Mouse (Mus musculus) T-helper 17 cell (primary cell): Measurements from ENCODE around the gene Edc3.
"Not testable (repeated sequence)": the region's sequence is repeated elsewhere in the genome, so short reads cannot be mapped to it uniquely, and the experiment has no call there.

ENCODE experiments used
- in situ Hi-C, 2 experiments: fragments of 300-600 bp; cut with MboI, MseI; formaldehyde crosslinking; loops; 1 replicate in 1 of 2; 2 replicates in 1 of 2; pipeline ENCODE4 v1.15.1; 2025; ENCODE audit warnings: high pct_unique_total_duplicates in 2 of 2

Edc3 gene

DNA sequence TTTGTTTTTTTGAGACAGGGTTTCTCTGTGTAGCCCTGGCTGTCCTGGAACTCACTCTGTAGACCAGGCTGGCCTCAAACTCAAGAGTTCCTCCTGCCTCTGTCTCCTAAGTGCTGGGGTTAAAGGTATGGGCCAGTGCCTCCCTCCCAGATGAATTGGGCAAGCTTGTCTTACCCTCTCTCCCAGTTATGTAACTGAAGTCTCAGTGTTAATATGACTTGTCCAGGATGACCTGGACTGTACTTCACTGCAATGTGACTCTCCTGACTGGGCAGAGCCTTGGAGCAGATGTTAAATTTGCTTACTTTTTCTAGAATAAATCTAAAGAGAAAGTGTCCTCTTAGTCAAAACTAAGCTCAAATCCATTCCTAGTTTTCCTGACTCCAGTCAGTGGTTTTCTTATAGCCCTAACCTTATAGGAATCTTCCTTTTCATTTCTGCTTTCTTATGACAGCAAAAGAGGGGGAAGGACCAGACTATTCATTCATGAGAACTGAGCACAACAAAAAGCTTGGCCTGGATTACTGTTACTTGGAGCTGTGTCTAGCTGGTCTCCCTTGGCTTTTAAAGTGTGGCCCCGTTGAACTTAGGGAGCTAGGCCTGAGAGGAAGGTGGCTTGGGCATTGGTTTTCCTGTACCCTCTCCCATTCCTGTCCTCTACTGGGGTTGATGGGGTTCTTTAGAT lies 9.7 kb upstream of the Edc3 start:
- in situ Hi-C loops = loop anchor here in 1 of 2 experiments (10.0 kb wide), 1 partner anchor 384 kb away; no protein-coding TSS in a partner anchor

DNA sequence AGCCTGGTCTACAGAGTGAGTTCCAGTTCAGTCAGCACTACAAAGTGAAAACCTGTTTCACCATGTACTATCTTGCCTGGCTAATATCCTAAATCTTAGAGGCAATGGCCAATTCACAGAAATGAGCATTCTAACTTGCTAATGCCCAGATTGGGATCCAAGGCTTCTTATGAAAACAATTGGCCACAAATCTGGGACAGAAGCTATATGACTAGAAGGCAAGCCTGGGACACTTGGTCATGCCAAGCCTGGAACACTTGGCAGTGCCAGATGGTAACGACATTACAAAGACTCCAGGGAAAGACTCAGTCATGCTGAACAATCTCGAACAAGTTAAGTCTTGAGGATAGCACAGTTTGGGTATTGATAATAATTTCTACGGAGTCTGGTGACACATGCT lies 1.8 kb upstream of the Edc3 start:
- in situ Hi-C loops = no loop called here

DNA sequence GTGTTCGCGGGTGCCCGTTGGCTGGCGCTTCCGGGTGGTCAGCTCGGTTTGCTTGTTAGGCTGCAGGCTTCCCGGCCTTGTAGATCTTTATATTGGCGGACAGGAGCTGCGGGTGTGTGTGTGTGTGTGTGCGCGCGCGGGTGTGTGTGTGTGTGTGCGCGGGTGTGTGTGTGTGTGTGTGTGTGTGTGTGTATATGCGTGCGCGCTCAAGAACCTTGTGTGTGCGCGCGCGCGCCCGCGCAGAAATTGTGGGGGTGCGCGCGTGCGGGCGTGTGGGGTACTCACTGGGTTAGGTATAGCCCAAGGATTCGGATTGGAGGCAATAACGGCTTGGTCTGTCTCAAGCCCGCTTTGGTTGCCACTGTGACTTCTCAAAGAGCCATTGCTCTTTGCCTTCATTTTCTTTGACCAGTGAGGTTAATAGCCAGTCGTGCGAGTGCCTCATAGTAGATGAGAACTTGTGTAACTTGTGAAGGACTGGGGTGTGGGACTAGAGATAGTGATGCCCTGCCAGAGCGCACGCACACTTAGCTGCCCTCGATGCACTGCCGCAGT lies 457 bp downstream of the Edc3 start:
- in situ Hi-C loops = no loop called here

DNA sequence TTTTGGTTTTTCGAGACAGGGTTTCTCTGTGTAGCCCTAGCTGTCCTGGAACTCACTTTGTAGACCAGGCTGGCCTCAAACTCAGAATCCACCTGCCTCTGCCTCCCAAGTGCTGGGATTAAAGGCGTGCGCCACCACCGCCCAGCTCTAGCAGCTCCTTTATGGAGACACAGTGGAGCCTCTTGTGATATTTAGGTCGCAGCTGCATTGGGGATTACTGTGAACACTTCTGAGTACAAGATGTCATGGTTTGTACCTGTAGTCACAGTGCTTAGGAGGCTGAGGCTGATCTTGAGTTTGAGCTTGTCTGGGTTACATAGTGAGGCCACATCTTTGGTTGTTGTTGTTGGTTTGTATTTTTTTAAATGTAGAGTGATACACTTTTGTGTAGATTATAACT lies 1.9 kb downstream of the Edc3 start:
- in situ Hi-C loops = not testable (repeated sequence)

DNA sequence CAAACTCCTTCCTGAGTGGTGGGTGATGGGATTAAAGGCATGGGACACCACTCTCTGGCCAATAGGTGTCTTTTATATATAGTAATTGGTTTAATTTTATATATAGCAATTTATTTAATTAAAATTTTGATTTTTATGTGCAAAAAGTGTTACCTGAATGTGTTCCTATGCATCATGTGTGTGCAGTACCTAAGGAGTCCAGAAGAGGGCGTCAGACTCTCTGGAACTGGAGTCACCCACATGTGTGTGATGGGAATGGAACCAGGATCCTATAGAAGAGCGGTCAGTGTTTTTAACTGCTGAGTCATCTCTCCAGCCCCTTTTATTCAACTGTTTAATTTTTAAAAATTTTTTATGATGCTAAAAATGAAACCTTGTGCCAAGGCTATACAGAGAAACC lies 3.9 kb downstream of the Edc3 start:
- in situ Hi-C loops = no loop called here

DNA sequence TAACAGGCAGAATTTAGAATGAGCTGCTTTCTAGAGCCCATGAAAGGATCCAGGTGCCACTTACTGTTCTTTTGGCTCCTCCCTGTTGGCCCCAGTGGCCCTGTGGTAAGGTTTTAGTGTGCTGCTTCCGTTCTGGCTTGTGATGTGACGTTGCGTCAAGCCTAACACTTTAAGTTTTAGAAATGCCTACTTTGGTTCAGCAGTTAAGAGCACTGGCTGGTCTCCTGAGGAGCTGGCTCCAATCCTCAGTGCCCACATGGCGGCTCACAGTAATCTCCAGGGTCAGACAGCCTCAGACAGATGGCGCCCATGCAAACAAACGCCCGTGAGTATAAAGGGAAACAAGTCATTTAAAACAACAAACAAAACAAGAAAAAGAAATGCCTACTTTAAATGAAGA lies 10.1 kb downstream of the Edc3 start:
- in situ Hi-C loops = no loop called here

DNA sequence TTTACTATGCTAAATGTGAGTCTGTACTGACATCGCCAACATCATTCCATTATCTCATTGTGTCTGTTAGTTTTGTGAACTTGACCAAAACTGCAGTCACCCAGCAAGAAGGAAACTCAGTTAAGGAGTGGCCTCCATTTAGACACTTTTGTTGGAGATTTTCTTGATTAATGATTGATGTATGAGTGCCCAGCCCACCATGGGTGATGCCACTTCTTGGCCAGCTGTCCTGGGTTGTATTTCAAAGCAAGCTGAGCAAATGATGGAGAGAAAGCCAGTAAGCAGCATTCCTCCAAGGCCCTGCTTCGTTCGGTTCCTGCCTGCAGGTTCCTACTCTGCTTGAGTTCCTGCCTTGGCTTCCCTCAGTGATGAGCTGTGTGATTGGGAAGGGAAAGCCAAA lies 12.4 kb downstream of the Edc3 start:
- in situ Hi-C loops = no loop called here

DNA sequence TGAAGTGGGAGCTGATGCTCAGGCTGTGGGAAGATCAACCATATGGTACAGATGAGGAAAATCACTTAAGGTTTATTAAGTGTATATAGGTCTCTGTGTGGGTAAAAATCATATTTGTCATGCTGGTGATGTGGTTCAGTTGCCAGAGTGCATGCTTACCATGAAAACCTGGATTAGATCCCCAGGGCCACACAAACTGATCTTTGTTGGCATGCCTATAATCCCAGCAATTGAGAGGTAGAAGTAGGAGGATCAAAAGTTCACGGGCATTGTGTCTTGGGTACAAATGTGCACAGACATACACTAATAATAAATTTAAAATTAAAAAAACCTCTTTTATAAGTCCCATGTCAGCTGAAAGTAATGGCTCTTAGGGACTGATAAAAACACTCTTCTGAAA lies 14.0 kb downstream of the Edc3 start:
- in situ Hi-C loops = no loop called here

DNA sequence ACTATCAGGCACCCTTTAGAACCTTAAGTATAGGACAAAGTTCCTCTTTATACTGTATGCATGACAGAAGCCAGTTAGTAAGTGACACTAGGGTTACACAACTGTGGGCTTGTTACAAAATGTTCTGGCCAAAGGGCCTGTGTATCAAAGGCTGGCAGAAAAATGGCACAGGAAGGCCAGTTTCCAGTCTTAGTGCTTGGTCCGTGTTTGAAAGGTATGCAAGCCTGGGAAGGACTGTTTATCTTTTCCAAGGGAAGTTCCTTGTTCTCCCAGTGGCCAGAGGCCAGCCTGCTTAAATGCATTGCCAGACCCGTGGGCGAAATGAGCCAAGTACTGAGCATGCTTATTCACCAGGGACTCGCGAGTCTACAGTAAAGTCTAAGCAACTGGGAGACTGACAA lies 15.0 kb downstream of the Edc3 start:
- in situ Hi-C loops = no loop called here

DNA sequence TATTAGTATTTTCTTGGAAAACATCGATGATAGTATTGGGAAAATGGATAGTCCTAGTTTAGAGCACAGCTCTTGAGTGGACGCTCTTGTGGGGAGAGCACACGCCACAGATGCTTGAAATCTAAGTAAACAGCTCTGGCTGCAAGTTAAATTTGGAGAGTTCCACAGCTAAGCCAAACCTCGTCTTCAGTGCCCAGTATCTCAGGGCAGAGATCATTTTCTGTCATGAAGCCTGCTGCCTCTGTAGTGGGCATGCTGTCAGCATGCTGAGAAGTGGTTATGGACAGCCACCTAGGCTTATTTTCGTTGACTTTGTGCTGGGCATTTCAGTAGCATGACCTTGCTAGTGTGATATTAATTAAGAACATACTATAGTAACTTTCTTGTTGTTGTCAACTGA lies 15.5 kb downstream of the Edc3 start:
- in situ Hi-C loops = no loop called here

DNA sequence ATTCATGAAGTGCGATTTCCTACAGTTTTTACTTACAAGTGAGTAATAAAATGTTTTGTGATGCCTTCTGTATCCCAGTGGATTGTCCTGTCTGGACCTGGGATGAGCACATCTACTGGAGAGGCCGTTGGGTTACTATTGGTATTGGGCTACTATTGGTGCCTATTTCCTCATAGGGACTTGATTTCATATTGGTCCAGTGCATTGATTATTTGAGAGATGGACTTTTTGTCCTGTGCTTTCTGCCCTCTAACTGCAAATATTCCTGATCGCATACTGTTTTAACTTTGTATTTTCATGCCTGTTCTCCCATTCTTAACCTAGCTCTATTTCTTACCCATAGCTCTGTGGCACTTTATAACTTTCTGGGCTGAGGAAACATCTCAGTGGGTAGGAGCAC lies 16.4 kb downstream of the Edc3 start:
- in situ Hi-C loops = no loop called here

DNA sequence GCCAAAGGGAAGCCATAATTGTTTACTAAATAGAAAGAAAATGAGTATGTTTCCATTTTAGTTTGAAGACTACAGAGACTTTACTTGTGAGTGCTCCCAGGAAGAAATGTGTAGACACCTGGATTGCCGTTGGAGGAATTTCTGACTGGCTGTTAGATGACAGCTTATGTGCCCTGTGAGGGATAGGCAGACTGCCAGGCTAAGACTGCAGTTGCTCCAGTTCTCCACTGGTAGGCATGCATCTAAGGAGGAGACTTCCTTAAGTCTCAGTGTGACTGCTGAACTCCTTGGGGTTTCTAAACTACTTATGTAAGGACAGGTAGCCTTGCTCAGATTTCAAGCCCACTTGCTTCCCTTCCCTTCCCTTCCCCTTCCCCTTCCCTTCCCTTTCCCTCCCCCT lies 20.0 kb downstream of the Edc3 start:
- in situ Hi-C loops = no loop called here

DNA sequence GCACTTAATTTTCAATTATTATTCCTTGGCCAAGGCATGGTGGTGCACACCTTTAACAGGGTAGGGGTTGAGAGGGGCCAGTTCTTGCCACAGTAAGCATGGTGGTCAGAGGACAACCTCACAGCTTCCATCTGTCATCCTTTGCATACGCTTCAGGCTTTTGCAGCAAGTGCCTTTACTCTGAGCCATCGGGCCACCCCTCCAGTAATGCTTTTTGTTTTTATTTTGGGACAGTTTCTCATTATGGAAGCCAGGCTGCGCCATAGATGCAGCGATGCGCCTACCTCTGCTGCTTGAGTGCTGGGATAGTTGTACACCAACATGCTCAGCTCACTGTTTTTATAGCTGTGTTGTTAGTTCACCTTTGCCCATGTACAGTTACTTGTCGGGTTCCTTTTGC lies 25.3 kb downstream of the Edc3 start:
- in situ Hi-C loops = no loop called here

DNA sequence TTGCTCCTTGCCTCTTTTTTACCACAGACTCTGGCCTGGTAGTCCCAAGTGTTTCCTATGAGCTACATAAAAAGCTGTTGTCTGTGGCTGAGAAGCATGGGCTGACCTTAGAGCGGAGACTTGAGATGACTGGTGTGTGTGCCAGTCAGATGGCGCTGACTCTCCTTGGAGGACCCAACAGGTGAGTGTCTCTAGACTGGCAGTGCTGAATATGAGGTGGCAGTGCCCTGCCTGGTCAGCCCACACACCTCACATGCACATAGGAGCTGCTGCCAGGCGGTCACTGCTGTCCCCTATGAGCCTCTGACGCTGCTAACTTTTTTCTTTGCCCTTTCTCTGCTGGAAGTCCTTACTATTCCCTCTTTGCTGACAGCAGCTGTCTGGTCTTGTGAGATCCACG lies 31.5 kb downstream of the Edc3 start:
- in situ Hi-C loops = no loop called here

DNA sequence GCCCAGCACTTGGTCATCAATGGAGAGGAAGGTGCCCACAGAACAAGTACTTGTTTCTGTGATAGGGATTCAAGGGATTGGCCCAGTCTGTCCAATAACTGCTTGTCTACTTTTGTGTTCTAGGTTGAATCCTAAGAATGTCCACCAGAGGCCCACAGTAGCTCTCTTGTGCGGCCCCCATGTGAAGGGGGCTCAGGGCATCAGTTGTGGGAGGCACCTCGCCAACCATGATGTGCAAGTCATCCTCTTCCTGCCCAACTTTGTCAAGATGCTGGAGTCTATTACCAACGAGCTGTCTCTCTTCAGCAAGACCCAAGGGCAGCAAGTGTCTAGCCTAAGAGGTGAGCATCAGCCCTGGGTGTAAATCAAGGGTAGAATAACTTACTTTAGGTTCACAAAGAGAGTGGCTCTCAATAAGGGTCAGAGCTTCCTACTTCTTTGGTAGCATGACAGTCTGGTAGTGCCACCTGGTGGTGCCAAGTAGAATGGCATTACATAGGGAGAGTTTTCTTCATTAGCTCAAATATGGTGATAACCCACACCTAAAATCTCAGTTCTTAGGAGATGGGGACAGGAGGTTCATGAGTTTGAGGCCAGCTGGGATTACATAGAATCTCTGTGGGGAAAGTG lies 36.2 kb downstream of the Edc3 start:
- in situ Hi-C loops = no loop called here

DNA sequence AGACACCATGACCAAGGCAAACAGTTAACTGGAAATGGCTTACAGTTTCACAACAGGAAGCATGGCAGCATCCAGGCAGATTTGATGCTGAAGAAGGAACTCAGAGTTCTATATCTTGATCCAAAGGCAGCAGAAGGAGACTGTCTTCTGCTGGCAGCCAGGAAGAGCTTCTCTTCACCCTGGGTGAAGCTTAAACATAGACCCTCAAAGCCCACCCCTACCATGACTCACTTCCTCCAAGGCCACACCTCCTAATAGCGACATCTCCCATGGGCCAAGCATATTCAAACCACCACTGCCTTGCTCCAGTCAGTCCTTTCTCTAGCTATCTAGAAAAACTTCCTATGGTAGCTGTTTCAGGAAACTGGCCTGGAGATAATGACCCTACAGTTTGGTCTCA lies 38.7 kb downstream of the Edc3 start:
- in situ Hi-C loops = no loop called here

DNA sequence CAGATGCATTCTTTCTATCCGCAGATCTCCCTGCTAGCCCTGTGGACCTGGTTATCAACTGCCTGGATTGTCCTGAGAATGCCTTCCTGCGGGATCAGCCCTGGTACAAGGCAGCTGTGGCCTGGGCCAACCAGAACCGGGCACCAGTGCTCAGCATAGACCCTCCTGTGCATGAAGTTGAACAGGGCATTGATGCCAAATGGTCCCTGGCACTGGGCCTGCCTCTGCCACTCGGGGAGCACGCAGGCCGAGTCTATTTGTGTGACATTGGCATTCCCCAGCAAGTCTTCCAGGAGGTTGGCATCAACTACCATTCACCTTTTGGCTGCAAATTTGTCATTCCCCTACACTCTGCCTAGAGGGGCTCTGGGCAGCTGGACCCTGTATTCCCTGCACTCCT lies 39.8 kb downstream of the Edc3 start:
- in situ Hi-C loops = no loop called here

DNA sequence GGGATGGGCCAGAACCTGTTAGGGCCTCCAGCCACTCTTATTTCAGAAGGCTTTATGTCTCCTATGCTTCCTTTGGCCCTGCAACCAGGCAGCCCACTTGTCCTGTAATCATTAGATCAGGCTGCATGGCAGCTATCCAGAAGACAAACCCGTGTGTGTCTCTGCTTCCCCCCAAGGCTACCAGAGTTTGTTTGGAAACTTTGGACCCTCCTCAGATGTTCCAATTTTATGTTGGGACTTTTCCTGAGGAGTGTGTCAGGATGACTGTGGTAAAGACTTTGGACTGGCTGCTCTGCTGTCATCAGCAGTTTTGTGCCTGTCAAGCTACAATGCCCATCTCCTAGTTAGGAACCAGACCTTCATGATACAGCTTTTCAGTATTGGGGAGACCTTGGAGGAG lies 40.5 kb downstream of the Edc3 start:
- in situ Hi-C loops = no loop called here

DNA sequence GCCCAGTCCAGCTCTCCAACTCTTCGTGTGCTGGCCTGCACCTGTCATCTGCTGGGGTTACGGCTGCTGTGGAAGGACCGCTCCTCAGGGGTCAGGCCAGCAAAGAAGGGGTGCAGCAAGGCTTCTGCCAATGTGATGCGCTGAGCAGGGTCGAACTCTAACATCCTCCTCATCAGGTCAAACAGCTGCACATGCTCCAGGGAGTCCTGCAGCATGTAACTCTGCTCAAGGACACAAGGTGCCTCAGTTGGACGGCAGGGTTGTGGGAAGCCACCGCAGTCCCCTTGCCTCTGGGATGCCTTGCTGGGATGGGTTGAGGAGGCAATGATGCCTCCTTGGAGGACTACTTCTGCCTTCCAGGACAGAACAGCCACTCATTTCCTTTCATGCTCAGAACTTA lies 42.6 kb downstream of the Edc3 start:
- in situ Hi-C loops = loop anchor here in 1 of 2 experiments (5.0 kb wide), 1 partner anchor 89 kb away; no protein-coding TSS in a partner anchor

DNA sequence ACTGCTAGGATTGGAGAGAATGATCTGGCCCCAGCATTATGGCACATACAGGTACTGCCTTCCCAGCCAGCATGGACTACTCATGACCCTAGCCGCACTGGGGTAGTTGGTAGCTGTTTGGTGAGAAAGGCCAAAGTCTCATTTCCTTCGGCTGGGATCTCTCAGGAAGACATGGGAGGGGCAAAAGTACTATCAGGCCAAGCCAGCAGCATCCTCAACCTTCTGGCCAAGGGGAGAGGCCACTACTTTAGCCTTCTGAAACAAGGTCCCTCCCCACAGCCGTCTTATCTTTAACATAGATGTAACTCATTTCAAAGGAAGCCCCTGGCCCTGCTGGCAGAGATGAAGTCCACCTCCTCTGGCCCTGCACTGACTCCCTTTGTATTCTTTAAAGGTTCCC lies 49.2 kb downstream of the Edc3 start:
- in situ Hi-C loops = no loop called here

DNA sequence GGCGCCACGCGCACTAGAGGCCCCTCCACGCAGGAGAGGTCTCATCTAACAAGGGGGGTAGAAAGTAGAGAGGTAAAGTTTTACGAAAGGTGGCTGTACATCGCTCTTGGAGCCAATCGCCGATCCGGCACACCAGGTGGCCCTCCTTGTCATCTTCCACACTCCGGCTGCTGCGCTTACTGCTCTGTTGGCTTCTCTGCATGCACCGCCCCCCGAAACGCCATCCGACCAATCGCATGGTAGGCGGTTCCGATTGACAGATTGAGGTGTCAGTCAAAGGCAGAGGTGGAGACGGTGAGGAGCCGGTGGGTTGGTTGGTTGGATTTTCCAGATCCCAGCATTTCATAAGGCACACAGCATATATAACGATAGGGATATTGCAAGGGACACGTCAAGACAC lies 50.2 kb downstream of the Edc3 start:
- in situ Hi-C loops = no loop called here

DNA sequence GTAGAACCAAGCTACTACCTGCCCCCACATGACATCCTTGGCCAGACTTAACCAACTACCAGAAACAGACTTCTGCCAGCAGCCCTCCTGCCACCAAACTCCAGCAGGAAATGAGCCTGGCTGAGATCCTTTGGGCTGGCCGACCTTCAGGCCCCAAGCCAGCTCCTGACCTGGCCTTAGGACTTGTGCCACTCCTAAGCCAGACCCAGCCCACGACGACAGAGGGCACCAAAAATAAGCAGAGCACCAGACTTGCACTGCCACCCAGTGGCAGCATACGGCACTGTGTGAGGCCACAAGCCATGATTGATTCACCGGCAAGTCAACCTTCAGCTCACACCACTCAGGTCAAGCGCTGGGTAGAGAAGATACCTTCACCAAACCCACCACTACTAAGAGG lies 50.9 kb downstream of the Edc3 start:
- in situ Hi-C loops = no loop called here

DNA sequence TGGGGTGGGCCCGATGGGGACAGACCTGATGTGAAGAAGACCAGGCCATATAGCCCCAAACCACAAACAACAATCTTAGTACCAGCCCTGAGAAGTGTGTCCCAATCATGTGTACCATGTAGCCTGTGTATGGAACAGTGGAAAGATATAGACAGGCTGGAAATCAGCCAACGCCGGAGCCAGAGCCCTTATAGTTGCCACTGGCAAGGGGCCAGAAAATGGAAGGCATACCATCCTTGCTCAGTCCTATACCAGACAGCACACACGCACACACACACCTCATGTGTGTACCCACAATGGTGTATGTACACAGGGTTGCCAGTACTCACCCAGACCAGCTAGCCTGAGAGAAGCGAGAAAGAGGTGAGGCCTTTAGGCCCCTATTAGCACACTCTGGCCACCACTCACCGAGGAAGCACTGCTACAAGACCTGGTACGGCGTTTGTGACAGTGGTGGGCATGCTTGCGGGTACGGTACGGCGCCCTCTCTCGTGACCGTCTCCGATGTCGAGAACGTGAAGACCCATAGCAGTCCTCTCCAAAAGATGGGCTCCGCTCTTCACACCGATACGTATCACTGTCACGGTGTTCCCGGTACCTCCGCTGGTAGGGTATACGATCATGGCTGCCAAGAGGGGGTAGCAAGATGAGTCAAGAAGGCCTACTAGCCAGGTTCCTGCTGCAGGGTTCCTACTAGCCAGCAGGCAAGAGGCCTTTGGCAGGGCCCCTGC lies 52.2 kb downstream of the Edc3 start:
- in situ Hi-C loops = loop anchor here (10.0 kb wide), 3 partner anchors 234 to 686 kb away; partner anchors contain the start of gene Sin3a (in 1 of the 2)
